Mouse (Mus musculus) lung, embryonic 16.5 days (tissue): ENCODE results near the gene Wfdc15a. TPM values are rescaled to one million over a fixed set of nuclear protein-coding genes. Genes with fewer than 3 reads are reported as not detected.
"Not testable (repeated sequence)": the region's sequence is repeated elsewhere in the genome, so short reads cannot be mapped to it uniquely, and the experiment has no call there.

Experiments
- ATAC-seq: fragments of 200-750 bp; cut with Nextera tagmentation; 2 replicates; pipeline ENCODE4 v1.8.0; 2017; ENCODE audit warnings: low read depth, mild to moderate bottlenecking, moderate library complexity
- H3K27ac ChIP-seq: fragments of 300-500 bp; sonication (generic); 2 replicates; pipeline ENCODE4 v1.5.1; 2014; ENCODE audit warnings: mild to moderate bottlenecking, control low read depth, low read length
- H3K27me3 ChIP-seq: fragments of 300-500 bp; sonication (generic); 2 replicates; pipeline ENCODE4 v1.6.1; 2014; ENCODE audit warnings: low read depth, low read length, mixed read lengths; ENCODE audit not compliant: control insufficient read depth, insufficient read depth
- H3K36me3 ChIP-seq: fragments of 300-500 bp; sonication (generic); 2 replicates; pipeline ENCODE4 v1.6.1; 2014; ENCODE audit warnings: low read length; ENCODE audit not compliant: control insufficient read depth, insufficient read depth
- H3K4me1 ChIP-seq: fragments of 300-500 bp; sonication (generic); replicated peaks from 2 replicates; pipeline ENCODE4 v1.6.1; 2014; ENCODE audit warnings: low read length, mixed read lengths; ENCODE audit not compliant: control insufficient read depth, insufficient read depth
- H3K4me2 ChIP-seq: fragments of 300-500 bp; sonication (generic); 2 replicates; pipeline ENCODE4 v1.6.1; 2014; ENCODE audit warnings: low read depth, low read length, control low read depth
- H3K4me3 ChIP-seq: fragments of 300-500 bp; sonication (generic); 2 replicates; pipeline ENCODE4 v1.5.1; 2014; ENCODE audit warnings: mild to moderate bottlenecking, low read length, control low read depth
- H3K9ac ChIP-seq: fragments of 300-500 bp; sonication (generic); 2 replicates; pipeline ENCODE4 v1.6.1; 2014; ENCODE audit warnings: low read length, control low read depth
- H3K9me3 ChIP-seq: fragments of 300-500 bp; sonication (generic); 2 replicates; pipeline ENCODE4 v1.6.1; 2016; ENCODE audit warnings: low read length; ENCODE audit not compliant: control insufficient read depth
- WGBS: fragments of 180-500 bp; shearing (Covaris S2); extraction: QIAGEN DNeasy Blood & Tissue Kit; methylation state at CpG from one replicate; pipeline ENCODE4 v1.1.7; 2014; 5-methylcytosine and 5-hydroxymethylcytosine counted together
- polyA plus RNA-seq: library from polyadenylated mRNA; unstranded; fragments of >200 nt; fragmentation: Nextera tagmentation; extraction: Ambion mirVana; gene quantifications from 2 replicates; pipeline ENCODE4 v1.2.1, GENCODE M21; 2015

Wfdc15a gene
- polyA plus RNA-seq, 1 experiment from 2014 or later = not detected

DNA sequence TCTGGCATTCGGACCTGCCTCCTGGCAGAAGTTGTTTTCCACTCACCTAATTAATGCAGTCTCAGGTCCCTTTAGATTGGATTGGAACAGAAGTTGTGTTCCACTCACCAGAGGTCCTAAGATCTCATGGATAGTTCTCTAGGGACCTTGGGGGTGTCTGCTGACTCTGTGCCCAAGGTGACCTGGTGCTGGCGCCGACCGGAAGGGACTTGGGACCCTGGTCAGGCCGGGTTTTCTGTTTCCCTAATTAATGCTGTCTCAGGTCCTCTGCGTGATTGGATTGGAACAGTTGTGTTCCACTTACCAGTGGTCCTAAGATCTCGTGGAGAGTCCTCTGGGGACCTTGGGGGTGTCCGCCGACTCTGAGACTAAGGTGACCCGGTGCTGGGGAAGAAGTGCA is 6.1 kb upstream of the Wfdc15a start:
- not testable (repeated sequence) for H3K4me1 ChIP-seq, H3K36me3 ChIP-seq, ATAC-seq, H3K4me2 ChIP-seq, H3K27ac ChIP-seq, H3K9ac ChIP-seq, H3K4me3 ChIP-seq, H3K27me3 ChIP-seq, H3K9me3 ChIP-seq
- WGBS = 83% methylated on average over 10 of the region's 10 CpGs

DNA sequence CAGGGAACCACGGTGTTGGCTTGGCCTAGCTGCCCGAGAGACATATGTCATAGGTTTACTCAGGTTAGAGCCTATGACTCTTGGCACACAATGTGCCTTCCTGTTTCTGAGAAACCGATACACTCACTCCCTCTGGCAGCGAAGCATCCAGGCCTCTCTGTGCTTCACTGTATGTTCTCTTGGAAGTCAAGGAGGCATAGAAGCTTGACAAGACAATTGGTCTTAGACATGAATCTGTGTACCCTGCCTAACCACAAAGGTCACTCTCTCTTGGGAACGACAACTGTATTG is 3.3 kb downstream of the Wfdc15a start:
- H3K4me2 ChIP-seq = no peak overlapping the region
- no peaks in the 10 kb centered on the region for H3K9me3 ChIP-seq
- H3K4me3 ChIP-seq = no peak overlapping the region
- H3K27me3 ChIP-seq = no peaks in the 10 kb centered on the region
- no peak overlapping the region for H3K27ac ChIP-seq
- H3K36me3 ChIP-seq = no peaks in the 10 kb centered on the region
- no peak for ATAC-seq
- no peak overlapping the region for H3K9ac ChIP-seq
- 77% methylated on average over 5 of the region's 5 CpGs for WGBS
- H3K4me1 ChIP-seq = no peaks in the 10 kb centered on the region

DNA sequence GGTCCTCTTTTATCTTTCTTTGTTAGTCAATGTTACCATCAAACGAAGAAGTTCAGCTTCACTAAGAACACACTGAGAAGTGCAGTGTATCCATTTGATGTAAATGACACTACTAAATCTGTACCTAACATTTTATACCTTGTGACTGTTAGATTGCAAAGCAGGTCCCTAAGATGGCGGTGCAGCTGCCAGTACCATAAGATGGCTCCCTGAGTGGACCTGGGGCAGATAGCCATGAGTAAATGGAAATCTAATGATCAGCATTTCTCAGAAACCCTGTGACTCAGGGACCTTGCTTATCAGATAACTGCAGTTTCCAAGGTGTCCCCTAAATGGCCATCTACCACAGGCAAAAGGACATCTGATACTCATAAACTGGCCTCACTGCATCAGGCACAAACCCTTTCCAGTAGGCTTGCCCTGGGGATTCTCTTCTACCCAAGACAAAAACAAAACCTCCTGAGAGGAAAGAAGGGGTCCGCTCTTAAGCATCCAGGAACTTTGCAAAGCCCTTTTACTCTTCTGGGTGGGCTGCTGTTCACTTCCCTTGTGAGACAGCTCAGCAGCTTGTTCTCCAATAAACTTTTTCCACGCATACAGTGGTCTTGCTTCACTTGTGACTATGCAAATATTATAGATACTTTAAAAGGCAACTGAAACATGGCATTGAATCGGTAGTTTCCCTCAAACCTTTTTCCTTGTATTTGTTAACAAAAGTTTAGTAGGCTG is 3.8 kb downstream of the Wfdc15a start:
- H3K27me3 ChIP-seq = no peaks in the 10 kb centered on the region
- H3K27ac ChIP-seq = no peak overlapping the region
- 80% methylated on average over 5 of the region's 5 CpGs for WGBS
- H3K4me3 ChIP-seq = no peak overlapping the region
- ATAC-seq = no peak
- no peaks in the 10 kb centered on the region for H3K9me3 ChIP-seq
- no peaks in the 10 kb centered on the region for H3K36me3 ChIP-seq
- H3K4me2 ChIP-seq = no peak overlapping the region
- H3K4me1 ChIP-seq = no peaks in the 10 kb centered on the region
- H3K9ac ChIP-seq = no peak overlapping the region

DNA sequence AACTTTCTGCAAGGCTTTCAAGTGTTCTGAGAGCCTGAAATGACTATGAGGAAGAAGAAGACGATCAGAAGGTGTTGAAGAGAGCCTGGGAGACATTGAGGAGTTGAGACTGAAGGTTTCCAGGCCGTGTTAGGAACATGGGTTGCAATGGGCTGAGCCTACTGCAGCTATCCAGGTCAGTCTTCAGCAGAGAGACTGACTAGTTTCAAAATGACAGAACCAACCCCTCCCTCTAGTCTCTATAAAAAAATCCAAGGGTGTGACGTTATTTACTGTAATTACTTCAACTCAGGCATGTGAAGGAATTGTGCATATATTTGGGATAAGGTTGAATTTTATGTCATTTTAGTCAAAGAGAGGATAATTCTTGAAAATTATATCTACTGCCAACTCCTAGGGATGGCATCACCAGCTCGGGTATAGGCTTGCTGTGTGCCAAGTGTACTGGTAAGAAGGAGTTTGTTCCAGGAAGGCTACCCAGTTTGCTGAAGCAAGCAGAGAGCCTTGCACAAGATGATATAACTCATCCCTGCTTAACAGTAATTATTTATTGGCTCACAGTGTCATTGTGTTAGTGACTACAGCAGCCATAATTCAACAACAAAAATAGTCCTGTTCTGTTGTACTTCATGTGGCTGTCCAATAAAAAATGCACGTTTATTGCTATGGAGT is 4.8 kb downstream of the Wfdc15a start:
- 68% methylated on average over 5 of the region's 5 CpGs for WGBS
- Histone ChIP-seq H3K4me2 (no peak overlapping the region), H3K27me3 (no peaks in the 10 kb centered on the region), H3K9me3 (no peaks in the 10 kb centered on the region), H3K27ac (no peak overlapping the region), H3K4me3 (no peak overlapping the region), H3K36me3 (no peaks in the 10 kb centered on the region), H3K4me1 (no peaks in the 10 kb centered on the region), H3K9ac (no peak overlapping the region)
- no peak for ATAC-seq

DNA sequence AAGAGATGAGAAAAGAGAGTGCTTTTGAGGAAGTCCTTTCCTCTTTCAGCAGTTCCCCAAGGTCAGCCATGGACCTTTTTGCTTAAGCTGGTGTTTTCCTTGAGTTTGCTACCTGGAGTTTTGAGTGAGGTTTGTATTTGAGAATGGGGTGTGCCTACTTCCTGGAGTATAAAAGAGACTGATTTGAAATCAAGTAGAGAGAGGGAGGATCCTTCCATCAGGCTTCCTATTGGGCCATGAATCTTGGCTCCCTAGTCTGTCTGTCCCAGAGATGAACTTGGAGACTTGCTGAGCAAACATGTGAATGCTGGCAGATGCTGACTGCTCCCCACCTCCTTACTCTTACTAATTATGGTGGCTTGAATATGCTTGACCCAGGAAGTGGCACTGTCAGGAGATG is 7.7 kb downstream of the Wfdc15a start:
- H3K27me3 ChIP-seq = no peaks in the 10 kb centered on the region
- H3K4me1 ChIP-seq = no peaks in the 10 kb centered on the region
- ATAC-seq = no peak
- H3K4me3 ChIP-seq = no peak overlapping the region
- no peaks in the 10 kb centered on the region for H3K9me3 ChIP-seq
- H3K4me2 ChIP-seq = no peak overlapping the region
- H3K36me3 ChIP-seq = no peaks in the 10 kb centered on the region
- H3K9ac ChIP-seq = no peak overlapping the region
- no peak overlapping the region for H3K27ac ChIP-seq

DNA sequence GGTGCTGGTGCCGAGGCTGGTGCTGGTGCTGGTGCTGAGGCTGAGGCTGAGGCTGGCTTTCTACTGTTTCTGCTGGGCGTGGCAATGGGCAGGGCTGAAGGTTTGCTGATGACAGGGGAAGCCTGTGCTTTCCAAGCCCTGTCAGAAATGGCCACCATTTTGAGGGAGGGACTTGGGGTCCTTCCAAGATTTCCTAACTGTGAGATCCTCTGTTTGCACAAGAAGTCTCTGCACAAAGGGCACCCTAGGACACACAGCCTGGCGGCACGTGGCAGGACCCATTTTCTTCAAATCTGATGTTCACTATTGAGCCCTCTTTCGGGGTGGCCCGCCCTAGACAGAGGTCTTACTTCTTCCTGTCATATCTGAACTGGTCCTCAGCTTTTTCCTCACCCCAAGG is 9.4 kb downstream of the Wfdc15a start, which contains the start of gene Wfdc12:
Gene Wfdc12 (minus strand): TSS at position 33 of the 400 bp plus-strand sequence.
- Histone ChIP-seq H3K27ac (no peak within 1 kb of the TSS), H3K27me3 (no peaks in the 10 kb centered on the region), H3K4me1 (no peaks in the 10 kb centered on the region), H3K4me3 (no peak within 1 kb of the TSS), H3K36me3 (no peaks in the 10 kb centered on the region), H3K4me2 (no peak within 1 kb of the TSS), H3K9ac (no peak within 1 kb of the TSS), H3K9me3 (no peaks in the 10 kb centered on the region)
- WGBS = 80% methylated on average over 6 of the region's 6 CpGs
- no peak; the same call in 1 of the 2 replicates for ATAC-seq

DNA sequence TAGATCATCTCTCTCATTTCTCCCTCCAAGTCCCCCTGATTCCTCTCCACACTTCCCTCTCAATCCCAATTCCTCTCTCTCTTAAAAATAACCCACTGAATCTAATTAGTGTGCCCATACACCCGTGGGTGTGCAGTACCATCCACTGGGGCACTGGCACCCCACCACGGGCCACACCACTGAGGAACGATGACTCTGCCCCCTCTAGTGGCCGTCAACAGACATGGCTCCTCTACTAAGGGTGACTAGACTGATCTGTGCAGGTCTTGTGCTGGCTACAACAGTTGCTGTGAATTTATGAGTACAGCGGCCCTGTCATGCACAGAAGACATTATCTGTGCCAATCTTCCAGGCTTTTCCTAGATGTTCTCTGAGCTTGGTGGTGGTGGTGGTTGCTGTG is 11.2 kb downstream of the Wfdc15a start:
- H3K9me3 ChIP-seq = no peaks in the 10 kb centered on the region
- H3K36me3 ChIP-seq = no peaks in the 10 kb centered on the region
- H3K27ac ChIP-seq = no peak overlapping the region
- WGBS = 21% methylated on average over 5 of the region's 5 CpGs
- no peak overlapping the region for H3K4me2 ChIP-seq
- ATAC-seq = no peak
- H3K9ac ChIP-seq = no peak overlapping the region
- no peaks in the 10 kb centered on the region for H3K27me3 ChIP-seq
- H3K4me1 ChIP-seq = no peaks in the 10 kb centered on the region
- H3K4me3 ChIP-seq = no peak overlapping the region

DNA sequence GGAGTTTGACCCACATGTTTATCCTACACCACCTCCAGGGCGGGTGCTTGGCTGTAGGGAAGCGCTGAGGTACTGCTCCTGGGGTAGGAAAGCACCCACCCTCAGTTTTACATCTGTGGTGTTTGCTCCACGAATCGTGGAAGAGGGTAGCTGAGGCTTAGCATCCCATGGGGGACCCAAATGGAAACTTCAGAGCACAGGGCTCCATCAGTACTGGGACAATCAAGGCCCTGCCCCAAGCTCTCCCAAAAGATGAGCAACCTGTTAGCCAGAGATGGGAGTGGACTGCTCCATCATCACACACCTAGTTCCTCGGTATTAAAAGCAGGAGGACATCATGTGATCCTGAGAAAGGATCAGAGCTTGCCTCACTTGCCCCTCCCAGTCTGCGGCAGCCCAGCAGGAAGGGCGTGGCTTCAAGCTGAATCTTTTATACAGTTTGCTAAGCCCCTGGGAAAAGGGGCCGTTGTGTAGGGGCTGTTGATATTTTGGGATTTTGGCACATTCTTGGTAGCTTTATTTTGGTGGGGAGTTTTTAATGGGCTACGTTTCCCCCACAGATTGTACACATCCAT is 15.7 kb downstream of the Wfdc15a start:
- Histone ChIP-seq H3K9ac (no peak overlapping the region), H3K36me3 (no peaks in the 10 kb centered on the region), H3K27me3 (no peaks in the 10 kb centered on the region), H3K4me3 (no peak overlapping the region), H3K9me3 (no peaks in the 10 kb centered on the region), H3K4me1 (no peaks in the 10 kb centered on the region), H3K4me2 (0 out of 2 replicates have a peak overlapping the region, but pooled peaks have one; percentile 8), H3K27ac (no peak overlapping the region)
- whole genome bisulfite sequencing = 33% methylated on average over 9 of the region's 9 CpGs
- ATAC-seq = no peak

DNA sequence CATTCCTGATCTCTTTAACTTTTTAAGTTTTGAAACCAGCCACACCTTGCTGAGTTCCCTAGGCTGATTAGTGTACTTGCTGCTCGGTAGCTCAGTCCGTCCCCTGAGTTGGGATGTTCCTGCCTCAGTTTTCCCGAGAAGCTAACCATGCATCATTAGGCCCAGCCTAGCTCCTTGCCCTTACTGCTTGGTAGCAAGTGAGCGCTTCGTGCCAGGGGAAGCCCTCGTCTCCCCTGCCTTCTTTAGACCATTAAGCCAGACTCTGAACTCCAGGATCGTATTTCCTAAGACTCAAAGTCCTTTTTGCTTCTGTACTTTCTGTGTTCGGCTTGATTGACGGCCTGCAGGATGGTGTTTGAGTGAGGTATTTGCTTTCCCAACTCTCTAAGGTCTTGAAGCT is 16.6 kb downstream of the Wfdc15a start:
- Histone ChIP-seq H3K36me3 (no peaks in the 10 kb centered on the region), H3K9ac (no peak overlapping the region), H3K4me3 (no peak overlapping the region), H3K27me3 (no peaks in the 10 kb centered on the region), H3K4me2 (no peak overlapping the region), H3K27ac (no peak overlapping the region), H3K9me3 (no peaks in the 10 kb centered on the region), H3K4me1 (no peaks in the 10 kb centered on the region)
- 51% methylated on average over 9 of the region's 9 CpGs for WGBS
- peak; percentile 15; the same call in 1 of the 2 replicates for ATAC-seq
